Mouse (Mus musculus) urinary bladder, postnatal 4 days (tissue): ENCODE data around the gene Osr1.

Experiments
- DNase-seq, 2 experiments: peaks; one replicate each; pipeline ENCODE4 v3.0.0; 2021 to 2022; ENCODE audit warnings: low spot score in 2 of 2

Osr1 gene

DNA sequence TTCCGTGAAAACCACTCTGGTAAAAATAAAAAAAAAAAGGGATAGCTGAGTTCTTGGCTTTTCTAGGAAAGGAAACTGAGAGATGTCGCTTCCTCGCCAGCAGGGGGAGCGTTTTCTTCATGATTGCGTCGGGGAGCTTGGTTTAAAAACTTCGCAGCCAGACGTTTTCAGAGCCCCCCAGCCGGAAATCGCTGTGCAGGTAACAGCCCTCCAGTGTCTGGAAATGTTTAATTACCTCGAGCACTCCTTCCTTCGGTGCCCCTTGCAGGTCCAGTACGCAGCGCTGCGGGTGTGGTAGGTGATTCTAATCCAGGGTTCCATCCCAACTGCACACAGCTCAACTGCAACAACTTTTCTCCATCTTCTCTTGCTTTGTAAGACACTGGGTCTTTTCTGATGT, at the start of gene Osr1:
Gene Osr1, plus strand, starts transcription at position 146 of the 400 bp plus-strand sequence.
- DNase-seq = peak; percentile 62 to 72

- DNase-seq = no peak
These were observed 19.6 kb upstream of the Osr1 start for GRCm38 (mm10) chr12:9550328-9550727.

- DNase-seq = no peak
These were observed 5.0 kb upstream of the Osr1 start for GRCm38 (mm10) chr12:9564956-9565355.

DNA sequence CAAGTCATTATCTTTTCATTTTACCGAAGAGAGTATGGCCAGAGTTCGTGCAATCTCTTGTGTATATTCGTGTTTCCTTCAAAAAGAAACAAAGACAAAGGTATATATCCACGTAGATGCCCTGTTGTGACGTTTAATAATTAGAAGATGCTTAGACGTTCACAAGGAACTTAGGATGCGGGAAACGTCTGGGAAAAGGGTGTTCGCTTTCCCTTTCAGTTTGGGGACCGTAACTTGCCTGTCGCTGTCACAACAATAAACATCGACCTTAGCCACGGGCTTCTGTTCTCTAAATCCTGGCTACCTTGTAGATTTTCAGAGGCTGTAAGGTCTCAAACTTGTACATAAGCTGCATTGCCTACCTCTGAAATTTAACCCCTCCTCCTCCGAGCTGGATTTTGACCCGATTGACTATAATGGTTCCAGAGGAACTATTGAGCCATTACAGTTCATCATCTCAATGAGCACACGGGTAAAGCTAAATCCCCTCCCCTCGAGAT, 630 bp downstream of the Osr1 start:
- no peak for DNase-seq

DNA sequence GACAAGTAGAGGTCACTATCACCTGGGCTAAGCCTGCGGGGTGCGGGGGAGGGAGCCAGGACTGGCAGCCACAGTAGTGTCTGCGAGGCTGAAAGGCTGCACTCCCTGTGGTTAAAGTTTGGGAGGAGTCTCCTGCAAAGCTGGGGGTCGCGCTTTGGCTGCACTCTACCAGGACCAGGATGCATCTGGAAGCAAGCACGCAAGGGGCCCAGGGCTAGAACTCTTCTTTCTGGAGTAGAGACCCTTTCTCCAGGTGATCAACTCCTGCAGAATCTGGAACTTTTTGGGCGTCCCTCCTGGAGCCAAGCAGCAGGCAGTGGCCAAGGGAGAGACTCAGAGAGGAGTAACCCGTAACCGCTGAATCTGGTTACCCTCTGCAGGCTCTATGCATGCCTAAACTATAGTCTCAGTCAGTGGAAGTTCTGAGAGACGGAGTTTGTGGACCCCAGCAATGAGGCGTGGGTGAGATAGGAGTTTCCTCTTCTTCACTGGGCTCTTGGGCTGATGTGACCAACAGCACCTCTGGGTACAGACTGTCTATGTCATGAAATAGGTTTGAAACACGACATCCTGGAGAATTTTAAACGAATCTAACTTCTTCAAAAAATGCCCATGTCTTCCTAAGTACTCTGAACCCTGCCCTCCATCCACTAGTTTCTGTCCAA, 1.5 kb downstream of the Osr1 start:
- no peak for DNase-seq

DNA sequence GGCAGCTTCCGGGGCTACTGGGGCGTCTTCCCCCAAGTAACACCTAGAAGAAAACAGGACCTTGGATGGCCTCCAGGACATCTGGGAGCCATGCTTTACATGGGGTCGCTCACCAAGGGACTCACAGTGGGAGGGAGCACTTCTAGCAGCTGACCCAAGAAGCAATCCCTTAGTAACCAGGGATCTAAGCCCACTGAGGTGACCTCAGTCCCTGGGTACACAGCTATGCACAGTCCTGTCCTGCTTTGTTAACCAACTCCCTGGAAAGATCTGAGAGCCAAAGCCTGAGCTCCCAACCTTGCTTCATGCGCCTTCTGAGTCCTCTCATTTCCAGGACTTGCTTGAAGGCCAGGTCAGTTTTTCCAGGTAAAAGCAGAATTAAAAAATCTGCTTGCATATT, 2.1 kb downstream of the Osr1 start:
- DNase-seq = no peak

DNA sequence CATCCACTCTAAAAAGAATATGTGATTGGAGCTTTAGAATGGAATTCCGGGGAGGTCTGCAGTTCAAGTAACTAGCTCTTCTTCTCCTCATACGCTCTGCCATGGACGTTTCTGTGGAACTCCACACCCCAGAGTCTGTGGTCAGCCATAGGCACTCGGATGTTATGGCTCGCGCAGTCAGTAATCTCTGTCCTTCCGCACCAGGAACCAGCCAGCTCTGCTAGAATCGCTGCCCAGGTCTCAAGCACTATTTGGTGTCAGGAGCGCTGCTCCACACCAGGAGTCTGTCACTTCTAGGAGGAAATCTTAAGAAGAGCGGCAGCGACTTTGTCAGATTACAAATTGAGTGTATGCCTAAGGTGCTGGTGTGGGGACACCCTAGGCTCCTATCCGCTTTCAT, 3.8 kb downstream of the Osr1 start:
- no peak for DNase-seq

DNA sequence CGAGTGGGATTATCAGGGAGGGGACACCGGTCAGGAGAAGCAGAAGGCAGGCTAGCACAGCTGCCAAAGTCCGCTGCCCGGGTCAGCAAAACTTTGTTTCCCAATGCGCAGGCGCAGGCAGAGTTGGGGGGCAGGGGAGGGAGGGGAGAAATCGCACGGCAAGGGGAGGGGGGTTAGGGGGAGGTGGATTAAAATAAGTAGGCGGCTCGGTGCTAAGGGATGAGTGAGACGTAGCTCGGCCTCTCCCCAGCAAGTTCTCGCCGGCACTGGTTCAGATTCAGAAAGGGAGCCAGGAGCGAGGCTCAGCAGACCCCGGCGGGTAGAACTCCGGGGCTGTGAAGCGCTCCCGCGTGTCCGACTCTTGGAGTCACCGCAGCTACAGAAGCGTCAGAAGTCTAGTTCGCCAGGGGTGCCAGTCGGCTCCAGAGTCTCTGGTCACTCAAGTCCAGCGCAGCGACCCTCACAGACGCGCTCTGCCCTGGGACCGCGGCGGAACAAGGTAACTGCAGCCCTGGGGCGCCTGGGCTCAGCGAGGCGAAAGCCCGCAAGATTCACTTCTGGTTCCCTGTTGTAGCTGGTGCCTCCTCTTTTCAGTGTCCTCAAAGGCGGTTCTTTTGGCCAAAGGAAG, 4.4 kb downstream of the Osr1 start:
- peak; percentile 72 to 73 for DNase-seq

DNA sequence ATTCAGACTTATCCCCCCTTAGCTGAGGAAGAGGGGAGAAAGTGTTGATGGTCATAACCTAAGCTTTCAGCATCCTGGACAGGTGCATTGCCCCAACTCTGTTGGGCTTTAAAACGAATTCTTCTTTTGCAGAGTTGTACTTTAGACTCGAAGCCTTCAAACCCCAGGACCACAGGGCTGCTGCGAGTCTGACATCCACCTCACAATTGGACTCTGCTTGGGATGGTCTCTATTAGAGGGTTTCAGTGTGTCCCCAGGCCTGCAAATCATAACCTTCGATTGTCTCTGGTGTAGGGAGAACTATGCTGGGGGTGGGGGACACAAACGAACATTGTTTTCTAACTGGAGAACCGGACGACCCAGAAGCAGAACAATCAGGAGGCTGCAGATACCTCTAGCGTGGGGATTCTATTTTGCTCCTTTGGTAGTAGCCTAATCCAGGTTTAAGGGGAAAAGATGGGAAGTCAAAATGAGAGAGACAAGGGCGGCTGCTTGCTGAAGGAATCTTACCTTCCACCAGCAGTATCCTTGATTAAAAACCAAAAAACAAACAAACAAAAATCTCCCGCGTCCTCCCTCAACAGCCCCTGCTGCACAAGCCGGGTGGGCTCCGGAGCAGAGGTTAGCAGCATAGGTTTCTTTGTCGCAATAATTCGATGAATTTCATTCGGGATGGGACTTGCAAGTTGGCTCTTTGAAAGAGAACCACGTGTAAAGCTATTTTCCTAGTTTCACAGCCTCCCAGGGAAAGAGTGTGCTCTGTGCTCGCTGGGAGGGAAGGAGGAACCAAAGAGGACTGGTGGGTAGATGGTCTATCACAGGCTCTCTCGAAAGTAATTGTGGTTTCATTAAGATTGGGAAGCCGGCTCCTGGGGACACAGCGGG, 5.5 kb downstream of the Osr1 start:
- DNase-seq = no peak

GRCm38 (mm10) chr12:9576043-9576538, 6.2 kb downstream of the Osr1 start:
- DNase-seq = no peak

GRCm38 (mm10) chr12:9577610-9578009, 7.7 kb downstream of the Osr1 start:
- no peak for DNase-seq

DNA sequence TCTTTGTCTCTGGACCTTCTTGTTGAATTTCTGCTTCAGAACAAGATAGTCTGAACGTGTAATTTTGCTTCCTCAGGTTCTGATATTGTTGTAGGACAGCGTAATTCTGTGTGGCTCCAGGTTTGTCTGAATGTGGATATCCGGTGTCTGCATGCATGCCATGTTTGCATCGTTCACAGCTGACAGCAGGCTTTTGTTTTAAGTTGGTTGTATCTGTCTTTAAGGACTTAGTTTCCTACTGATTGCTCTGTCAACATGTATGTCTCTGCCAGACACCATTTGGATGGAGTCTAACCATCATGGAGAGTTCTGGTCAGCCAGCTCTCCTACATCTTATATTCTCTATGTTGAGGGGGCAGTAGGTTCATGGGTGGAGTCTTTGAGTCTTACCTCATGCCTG, 8.7 kb downstream of the Osr1 start:
- DNase-seq = no peak

- DNase-seq = no peak
These were observed 9.6 kb downstream of the Osr1 start for GRCm38 (mm10) chr12:9579301-9580030.

GRCm38 (mm10) chr12:9580041-9580905, 10.4 kb downstream of the Osr1 start:
- DNase-seq = no peak

DNA sequence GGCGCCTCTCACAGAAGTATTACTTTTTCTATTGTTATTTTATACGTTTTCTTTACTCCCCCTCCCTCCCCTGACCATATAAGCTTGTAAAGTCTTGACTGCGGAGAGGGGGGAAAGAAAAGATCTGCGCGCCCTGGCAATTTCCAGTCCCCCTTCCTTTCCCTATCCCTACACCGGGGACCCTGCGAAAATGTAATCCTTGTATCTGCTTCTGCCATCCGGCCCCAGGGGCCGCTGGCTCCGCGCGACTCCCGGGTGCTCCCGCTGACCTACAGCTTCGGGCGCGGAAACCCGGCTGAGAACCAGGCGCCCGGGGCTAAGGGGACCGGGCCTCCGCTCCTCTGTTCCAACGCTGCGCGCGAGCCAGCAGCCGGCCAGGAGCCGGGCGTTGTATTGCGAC, 11.1 kb downstream of the Osr1 start:
- DNase-seq = no peak

- DNase-seq = no peak
These were observed 11.6 kb downstream of the Osr1 start for GRCm38 (mm10) chr12:9581506-9581905.

DNA sequence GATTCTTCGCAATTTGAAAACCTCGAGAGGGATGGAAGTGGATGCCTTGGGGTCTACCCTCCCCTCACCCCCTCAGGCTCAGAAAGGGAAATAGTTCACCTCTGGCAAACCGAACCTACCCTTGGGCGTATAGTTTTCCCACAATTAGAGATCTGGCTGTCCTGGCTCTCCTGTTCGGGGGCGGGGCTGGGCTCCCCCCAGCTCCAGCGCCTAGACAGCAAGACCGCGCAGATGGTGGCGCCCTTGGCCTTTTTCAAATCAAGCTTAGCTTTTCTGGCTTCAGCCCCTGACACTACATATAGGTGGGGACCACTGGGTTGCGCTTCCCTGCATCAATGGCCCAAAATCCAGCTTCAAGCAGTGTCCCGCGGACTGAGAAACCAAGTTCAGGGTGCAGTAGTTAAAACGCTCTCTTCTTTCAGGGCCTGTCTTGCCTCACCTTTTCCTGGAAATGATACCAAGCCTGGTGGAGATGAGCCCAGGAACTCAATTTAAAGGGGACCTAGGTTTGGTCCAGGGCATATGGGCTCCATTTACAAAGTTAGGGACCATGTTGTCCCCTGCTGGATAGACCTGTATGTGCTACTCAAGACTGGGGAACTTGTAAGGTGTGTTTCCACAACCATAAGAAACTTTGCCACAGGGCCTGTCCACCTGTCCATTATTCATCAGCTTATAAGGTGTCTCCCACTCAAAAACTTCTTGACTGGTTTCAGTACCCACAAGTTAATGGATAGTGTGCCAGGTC, 12.5 kb downstream of the Osr1 start:
- no peak for DNase-seq

DNA sequence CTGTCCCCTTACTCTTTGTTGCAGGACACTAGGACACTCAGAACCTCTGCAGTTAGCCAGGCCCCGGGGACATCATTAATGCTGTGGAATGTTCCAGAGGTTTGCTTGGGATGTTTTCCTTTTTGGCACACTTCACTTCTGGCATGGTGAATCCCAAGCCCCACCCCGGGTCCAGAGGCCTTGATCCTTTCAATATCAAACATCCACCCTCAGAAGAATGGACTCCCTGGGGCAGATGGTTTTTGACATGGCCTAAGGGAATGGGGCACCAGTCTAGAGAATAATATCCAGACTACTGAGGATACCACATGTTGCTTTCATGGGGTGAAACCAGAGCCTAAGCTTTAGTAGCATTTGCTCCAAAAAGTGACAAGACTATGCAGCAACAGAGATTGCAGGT, 13.5 kb downstream of the Osr1 start:
- no peak for DNase-seq

DNA sequence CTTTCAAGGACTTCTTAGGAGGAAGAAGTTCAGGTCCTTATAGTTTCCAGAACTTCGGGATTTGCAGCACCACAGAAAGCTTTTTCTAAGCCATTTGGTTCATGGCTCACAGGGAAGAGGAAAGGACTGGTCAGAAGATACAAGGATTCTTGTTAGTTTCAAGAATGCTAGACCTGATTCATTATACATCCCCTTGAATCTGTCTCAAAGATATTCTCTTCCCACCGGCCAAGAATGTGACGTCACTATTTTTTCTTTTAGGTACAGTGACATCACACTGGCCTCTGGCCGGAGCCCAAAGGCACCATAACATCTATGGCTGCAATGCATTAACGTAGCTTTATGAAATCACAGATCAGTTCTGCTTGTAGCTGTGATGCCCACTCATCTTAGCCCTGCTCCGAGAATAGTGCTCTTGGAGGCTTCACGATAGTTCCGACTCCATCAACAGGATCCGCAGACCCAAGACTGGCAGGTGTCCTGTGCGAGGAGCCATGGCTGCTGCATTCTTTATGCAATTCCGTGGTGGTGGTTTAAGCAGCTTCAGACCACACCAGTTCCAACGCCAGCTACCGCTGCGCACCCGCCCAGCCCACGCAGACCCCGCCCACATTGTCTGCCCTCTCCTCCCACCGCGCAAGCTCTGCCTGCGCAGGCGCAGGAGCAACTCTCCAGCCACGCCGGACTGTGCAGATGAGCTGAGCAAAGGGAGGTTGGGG, 14.6 kb downstream of the Osr1 start:
- peak; percentile 83 to 88 for DNase-seq
